Mouse (Mus musculus): ENCODE results near the gene Zdhhc15. TPM values are rescaled to one million over a fixed set of nuclear protein-coding genes. Genes with fewer than 3 reads are reported as not detected.

Gene Zdhhc15
- total and polyA plus RNA-seq, 3 experiments, result not detected

- peak overlapping the region; percentile 47 for H3K27ac ChIP-seq (ENCODE audit: control insufficient read depth, low read depth, low read length)
- H3K27me3 ChIP-seq (ENCODE audit: control insufficient read depth in 1 of 2, insufficient read depth in 2 of 2, low read length in 2 of 2), result no peaks in the 10 kb centered on the region
- H3K79me2 ChIP-seq (ENCODE audit: control insufficient read depth, insufficient read depth, low read length, poor library complexity), result no peaks in the 10 kb centered on the region
- no peak overlapping the region for H3K4me3 ChIP-seq (ENCODE audit: control insufficient read depth in 1 of 2, insufficient read depth in 1 of 2, low read depth in 2 of 2, low read length in 2 of 2)
- TF ChIP-seq POLR2A (IDR thresholded peaks at IDR 0.05; ENCODE audit: control insufficient read depth in 1 of 2, insufficient read depth in 1 of 2, low read depth in 1 of 2, low read length in 2 of 2, poor library complexity in 1 of 2) (no peak), POLR2AphosphoS2 (IDR thresholded peaks at IDR 0.05; ENCODE audit: low read length) (no peak), CHD1 (IDR thresholded peaks at IDR 0.05; ENCODE audit: low read depth, low read length) (no peak), HCFC1 (IDR thresholded peaks at IDR 0.05; ENCODE audit: low read depth, low read length) (no peak), ZKSCAN1 (IDR thresholded peaks at IDR 0.05; ENCODE audit: low read depth, low read length) (no peak), TBP (IDR thresholded peaks at IDR 0.05; ENCODE audit: low read depth, low read length) (no peak), JUND (IDR thresholded peaks at IDR 0.05; ENCODE audit: low read depth, low read length) (no peak), USF2 (IDR thresholded peaks at IDR 0.05; ENCODE audit: borderline replicate concordance in 1 of 2, insufficient read depth in 1 of 2, low read depth in 1 of 2, low read length in 2 of 2) (no peak), ELF1 (IDR thresholded peaks at IDR 0.05; ENCODE audit: low read depth, low read length) (no peak), ZC3H11A (IDR thresholded peaks at IDR 0.05; ENCODE audit: low read depth, low read length) (no peak), MXI1 (IDR thresholded peaks at IDR 0.05; ENCODE audit: low read depth, low read length) (no peak), POLR2AphosphoS5 (IDR thresholded peaks at IDR 0.05; ENCODE audit: borderline replicate concordance, low read depth, low read length) (no peak), RAD21 (IDR thresholded peaks at IDR 0.05; ENCODE audit: low read depth, low read length) (no peak), MAX (IDR thresholded peaks at IDR 0.05; ENCODE audit: low read length) (no peak), RCOR1 (IDR thresholded peaks at IDR 0.05; ENCODE audit: low read depth, low read length) (peak; percentile 57; the same call in 1 of the 2 replicates), NRF1 (IDR thresholded peaks at IDR 0.05; ENCODE audit: insufficient read depth, low read depth, low read length, poor library complexity, severe bottlenecking) (no peak), MAZ (IDR thresholded peaks at IDR 0.05; ENCODE audit: low read depth, low read length) (no peak), TCF12 (IDR thresholded peaks at IDR 0.05; ENCODE audit: low read depth, low read length) (peak; percentile 87), SIN3A (IDR thresholded peaks at IDR 0.05; ENCODE audit: low read length) (0 out of 2 replicates have a peak, but pooled peaks have one; percentile 37), TAL1 (IDR thresholded peaks at IDR 0.05; ENCODE audit: low read length) (peak; percentile 48), CTCF (IDR thresholded peaks at IDR 0.05 in 2 of 3, conservative IDR thresholded peaks at IDR 0.05 in 1 of 3; ENCODE audit: control insufficient read depth in 1 of 3, insufficient read depth in 1 of 3, low read depth in 2 of 3, low read length in 3 of 3, poor library complexity in 1 of 3, severe bottlenecking in 1 of 3) (no peak), MAFK (IDR thresholded peaks at IDR 0.05; ENCODE audit: borderline replicate concordance, low read depth, low read length) (no peak), ZMIZ1 (IDR thresholded peaks at IDR 0.05; ENCODE audit: low read depth, low read length) (no peak), GATA1 (IDR thresholded peaks at IDR 0.05; ENCODE audit: low read depth, low read length) (peak; percentile 68), GABPA (IDR thresholded peaks at IDR 0.05; ENCODE audit: low read depth, low read length) (no peak), KAT2A (conservative IDR thresholded peaks at IDR 0.05; ENCODE audit: low read depth, low read length) (no peak), CHD2 (IDR thresholded peaks at IDR 0.05; ENCODE audit: low read length) (no peak), UBTF (IDR thresholded peaks at IDR 0.05; ENCODE audit: borderline replicate concordance, insufficient read depth, low read depth, low read length) (no peak), ZNF384 (IDR thresholded peaks at IDR 0.05; ENCODE audit: low read depth, low read length) (no peak), E2F4 (IDR thresholded peaks at IDR 0.05; ENCODE audit: borderline replicate concordance, low read depth, low read length) (no peak), SMC3 (IDR thresholded peaks at IDR 0.05; ENCODE audit: low read depth, low read length) (no peak), MEF2A (IDR thresholded peaks at IDR 0.05; ENCODE audit: extremely low read depth, insufficient replicate concordance, low read depth, low read length, poor library complexity, severe bottlenecking) (no peak), ETS1 (IDR thresholded peaks at IDR 0.05; ENCODE audit: low read depth, low read length) (peak; percentile 85), BHLHE40 (IDR thresholded peaks at IDR 0.05; ENCODE audit: borderline replicate concordance, low read depth, low read length) (no peak), EP300 (IDR thresholded peaks at IDR 0.05; ENCODE audit: low read depth in 1 of 2, low read length in 2 of 2) (peak; percentile 71 to 84), MYB (IDR thresholded peaks at IDR 0.05; ENCODE audit: low read depth, low read length) (no peak), USF1 (IDR thresholded peaks at IDR 0.05; ENCODE audit: low read depth, low read length) (no peak), MYC (IDR thresholded peaks at IDR 0.05; ENCODE audit: low read depth, low read length) (no peak)
- H3K9ac ChIP-seq (ENCODE audit: control insufficient read depth, low read depth, low read length, poor library complexity, severe bottlenecking), result no peak overlapping the region
- H3K4me1 ChIP-seq (ENCODE audit: control insufficient read depth in 1 of 2, insufficient read depth in 2 of 2, low read length in 2 of 2), result 0 out of 4 replicates have a peak, but pooled peaks cover 0 to 2% of the 10 kb centered on the region in 2 experiments
- peaks cover 0 to 8% of the 10 kb centered on the region in 2 experiments; a peak in 2 of 4 replicates for H3K36me3 ChIP-seq (ENCODE audit: control insufficient read depth in 1 of 2, insufficient read depth in 2 of 2, low read length in 2 of 2)
- H3K9me3 ChIP-seq (replicated peaks; ENCODE audit: insufficient read depth, low read length), result no peaks in the 10 kb centered on the region
- DNase-seq (ENCODE audit: low read depth, low spot score), result peak; percentile 81
Observed at GRCm38 (mm10) chrX:104567497-104567896, 103.4 kb downstream of the Zdhhc15 start.
